Mouse (Mus musculus) midbrain, embryonic 11.5 days (tissue): ENCODE measurements around the gene Atp6v1g3. TPM values are rescaled to one million over a fixed set of nuclear protein-coding genes. Genes with fewer than 3 reads are reported as not detected.
A peak's percentile ranks its signal among the peaks of the same experiment; 100 is the strongest.

Experiments used
- ATAC-seq: fragments of 200-750 bp; cut with Nextera tagmentation; 2 replicates; pipeline ENCODE4 v1.8.0; 2017; ENCODE audit warnings: moderate TSS enrichment, moderate library complexity; ENCODE audit not compliant: low FRiP score
- DNase-seq: peaks from one replicate; pipeline ENCODE4 v3.0.0; 2015; ENCODE audit warnings: low spot score; ENCODE audit errors: missing footprints
- H3K27ac ChIP-seq: fragments of 300-500 bp; sonication (generic); 2 replicates; pipeline ENCODE4 v1.5.1; 2014; ENCODE audit warnings: low read depth, low read length
- H3K27me3 ChIP-seq: fragments of 300-500 bp; sonication (generic); 2 replicates; pipeline ENCODE4 v1.6.1; 2014; ENCODE audit warnings: mild to moderate bottlenecking, low read length, moderate library complexity, mixed read lengths; ENCODE audit not compliant: control insufficient read depth, insufficient read depth
- H3K36me3 ChIP-seq: fragments of 300-500 bp; sonication (generic); 2 replicates; pipeline ENCODE4 v1.6.1; 2014; ENCODE audit warnings: mild to moderate bottlenecking, low read length, moderate library complexity, mixed read lengths; ENCODE audit not compliant: control insufficient read depth, insufficient read depth
- H3K4me1 ChIP-seq: fragments of 300-500 bp; sonication (generic); 2 replicates; pipeline ENCODE4 v1.6.1; 2014; ENCODE audit warnings: low read length; ENCODE audit not compliant: control insufficient read depth, insufficient read depth
- H3K4me2 ChIP-seq: fragments of 300-500 bp; sonication (generic); 2 replicates; pipeline ENCODE4 v1.6.1; 2014; ENCODE audit warnings: mild to moderate bottlenecking, moderate library complexity
- H3K4me3 ChIP-seq: fragments of 300-500 bp; sonication (generic); 2 replicates; pipeline ENCODE4 v1.5.1; 2014; ENCODE audit warnings: low read depth, low read length
- H3K9ac ChIP-seq: fragments of 300-500 bp; sonication (generic); 2 replicates; pipeline ENCODE4 v1.6.1; 2014; ENCODE audit warnings: low read length
- H3K9me3 ChIP-seq: fragments of 300-500 bp; sonication (generic); 2 replicates; pipeline ENCODE4 v1.6.1; 2016; ENCODE audit warnings: low read length; ENCODE audit not compliant: control insufficient read depth
- WGBS: fragments of 180-500 bp; shearing (Covaris S2); extraction: QIAGEN DNeasy Blood & Tissue Kit; methylation state at CpG from one replicate; pipeline ENCODE4 v1.1.7; 2014; 5-methylcytosine and 5-hydroxymethylcytosine counted together
- polyA plus RNA-seq: library from polyadenylated mRNA; unstranded; fragments of >200 nt; fragmentation: Nextera tagmentation; extraction: Ambion mirVana; gene quantifications from 2 replicates; pipeline ENCODE4 v1.2.1, GENCODE M21; 2014

Atp6v1g3 gene
- polyA plus RNA-seq, 1 experiment from 2014 or later = not detected

- no peak overlapping the region for H3K4me2 ChIP-seq
- H3K9me3 ChIP-seq = no peaks in the 10 kb centered on the region
- H3K27ac ChIP-seq = no peak overlapping the region
- 55% methylated on average over 6 of the region's 6 CpGs for WGBS
- H3K36me3 ChIP-seq = no peaks in the 10 kb centered on the region
- no peak overlapping the region for H3K9ac ChIP-seq
- no peak for ATAC-seq
- no peaks in the 10 kb centered on the region for H3K27me3 ChIP-seq
- H3K4me3 ChIP-seq = no peak overlapping the region
- H3K4me1 ChIP-seq = no peaks in the 10 kb centered on the region
- no peak for DNase-seq
Observed at GRCm38 (mm10) chr1:138281139-138281538, 7.6 kb downstream of the Atp6v1g3 start.

- Histone ChIP-seq H3K9ac (no peak overlapping the region), H3K27ac (no peak overlapping the region), H3K4me2 (no peak overlapping the region), H3K9me3 (no peaks in the 10 kb centered on the region), H3K4me3 (no peak overlapping the region), H3K36me3 (no peaks in the 10 kb centered on the region), H3K4me1 (no peaks in the 10 kb centered on the region), H3K27me3 (no peaks in the 10 kb centered on the region)
- DNase-seq (no peak), ATAC-seq (no peak)
- 89% methylated on average over 3 of the region's 3 CpGs for WGBS
Observed at GRCm38 (mm10) chr1:138282413-138283141, 9.0 kb downstream of the Atp6v1g3 start.

GRCm38 (mm10) chr1:138287665-138288064, 14.1 kb downstream of the Atp6v1g3 start:
- ATAC-seq (no peak), DNase-seq (no peak)
- 91% methylated on average over 4 of the region's 4 CpGs for WGBS
- no peaks in the 10 kb centered on the region for H3K4me1 ChIP-seq
- H3K4me2 ChIP-seq = no peak overlapping the region
- no peak overlapping the region for H3K4me3 ChIP-seq
- H3K36me3 ChIP-seq = no peaks in the 10 kb centered on the region
- H3K9me3 ChIP-seq = no peaks in the 10 kb centered on the region
- no peak overlapping the region for H3K27ac ChIP-seq
- H3K27me3 ChIP-seq = no peaks in the 10 kb centered on the region
- no peak overlapping the region for H3K9ac ChIP-seq

GRCm38 (mm10) chr1:138288721-138289120, 15.2 kb downstream of the Atp6v1g3 start:
- DNase-seq = no peak
- no peaks in the 10 kb centered on the region for H3K27me3 ChIP-seq
- H3K4me1 ChIP-seq = no peaks in the 10 kb centered on the region
- no peaks in the 10 kb centered on the region for H3K9me3 ChIP-seq
- no peak; the same call in 1 of the 2 replicates for ATAC-seq
- no peaks in the 10 kb centered on the region for H3K36me3 ChIP-seq
- no peak overlapping the region for H3K9ac ChIP-seq
- H3K4me3 ChIP-seq = no peak overlapping the region
- H3K27ac ChIP-seq = no peak overlapping the region
- WGBS = 61% methylated on average over 1 of the region's 1 CpGs
- H3K4me2 ChIP-seq = no peak overlapping the region

- Histone ChIP-seq H3K4me2 (no peak overlapping the region), H3K9me3 (no peaks in the 10 kb centered on the region), H3K27me3 (no peaks in the 10 kb centered on the region), H3K4me1 (no peaks in the 10 kb centered on the region), H3K4me3 (no peak overlapping the region), H3K9ac (no peak overlapping the region), H3K27ac (no peak overlapping the region), H3K36me3 (no peaks in the 10 kb centered on the region)
- WGBS = 83% methylated on average over 7 of the region's 7 CpGs
- ATAC-seq = no peak
- peak; percentile 82 for DNase-seq
Observed at GRCm38 (mm10) chr1:138289455-138290425, 16.2 kb downstream of the Atp6v1g3 start.

GRCm38 (mm10) chr1:138291463-138291862, 17.9 kb downstream of the Atp6v1g3 start:
- H3K4me1 ChIP-seq = no peaks in the 10 kb centered on the region
- no peak for DNase-seq
- no peak overlapping the region for H3K27ac ChIP-seq
- WGBS = 84% methylated on average over 5 of the region's 5 CpGs
- no peaks in the 10 kb centered on the region for H3K27me3 ChIP-seq
- H3K4me3 ChIP-seq = no peak overlapping the region
- H3K4me2 ChIP-seq = no peak overlapping the region
- no peak overlapping the region for H3K9ac ChIP-seq
- no peaks in the 10 kb centered on the region for H3K36me3 ChIP-seq
- ATAC-seq = no peak
- H3K9me3 ChIP-seq = no peaks in the 10 kb centered on the region

GRCm38 (mm10) chr1:138294487-138294886, 20.9 kb downstream of the Atp6v1g3 start:
- Histone ChIP-seq H3K27me3 (no peaks in the 10 kb centered on the region), H3K27ac (no peak overlapping the region), H3K4me2 (no peak overlapping the region), H3K4me1 (no peaks in the 10 kb centered on the region), H3K9me3 (no peaks in the 10 kb centered on the region), H3K36me3 (no peaks in the 10 kb centered on the region), H3K4me3 (no peak overlapping the region), H3K9ac (no peak overlapping the region)
- WGBS = 84% methylated on average over 5 of the region's 5 CpGs
- ATAC-seq (no peak), DNase-seq (no peak)

GRCm38 (mm10) chr1:138298156-138298555, 24.6 kb downstream of the Atp6v1g3 start:
- no peaks in the 10 kb centered on the region for H3K27me3 ChIP-seq
- no peaks in the 10 kb centered on the region for H3K36me3 ChIP-seq
- H3K4me1 ChIP-seq = no peaks in the 10 kb centered on the region
- ATAC-seq (no peak), DNase-seq (no peak)
- H3K9me3 ChIP-seq = no peaks in the 10 kb centered on the region
- no peak overlapping the region for H3K9ac ChIP-seq
- H3K27ac ChIP-seq = no peak overlapping the region
- H3K4me2 ChIP-seq = no peak overlapping the region
- WGBS = 86% methylated on average over 2 of the region's 2 CpGs
- H3K4me3 ChIP-seq = no peak overlapping the region

GRCm38 (mm10) chr1:138299576-138299975, 26.0 kb downstream of the Atp6v1g3 start:
- WGBS = 69% methylated on average over 4 of the region's 4 CpGs
- no peaks in the 10 kb centered on the region for H3K27me3 ChIP-seq
- H3K36me3 ChIP-seq = no peaks in the 10 kb centered on the region
- no peak for ATAC-seq
- no peak overlapping the region for H3K9ac ChIP-seq
- DNase-seq = no peak
- H3K4me2 ChIP-seq = no peak overlapping the region
- H3K4me1 ChIP-seq = no peaks in the 10 kb centered on the region
- no peaks in the 10 kb centered on the region for H3K9me3 ChIP-seq
- H3K4me3 ChIP-seq = no peak overlapping the region
- H3K27ac ChIP-seq = no peak overlapping the region
